Mouse (Mus musculus) hindbrain, embryonic 10.5 days (tissue): ENCODE measurements at regions not wholly inside any gene's neighbourhood (a gene's known extent, or its start where the extent isn't known, plus 50 kb on each side); places are given as distances from the start of the nearest gene placed in this dataset.

ENCODE experiments used
- DNase-seq: peaks from one replicate; pipeline ENCODE4 v3.0.0-alpha.2; 2017; ENCODE audit warnings: low spot score
- H3K27ac ChIP-seq: fragments of 300-500 bp; sonication (generic); 2 replicates; pipeline ENCODE4 v1.5.1; 2016; ENCODE audit warnings: mild to moderate bottlenecking, moderate library complexity
- H3K27me3 ChIP-seq: fragments of 300-500 bp; sonication (generic); 2 replicates; pipeline ENCODE4 v1.6.1; 2016; ENCODE audit warnings: mild to moderate bottlenecking; ENCODE audit not compliant: poor library complexity, insufficient read depth, severe bottlenecking
- H3K36me3 ChIP-seq: fragments of 300-500 bp; sonication (generic); 2 replicates; pipeline ENCODE4 v1.6.1; 2016; ENCODE audit warnings: mild to moderate bottlenecking, moderate library complexity
- H3K4me1 ChIP-seq: fragments of 300-500 bp; sonication (generic); replicated peaks from 2 replicates; pipeline ENCODE4 v1.6.1; 2016; ENCODE audit warnings: mild to moderate bottlenecking
- H3K4me3 ChIP-seq: fragments of 300-500 bp; sonication (generic); 2 replicates; pipeline ENCODE4 v1.5.1; 2016; ENCODE audit warnings: mild to moderate bottlenecking, moderate library complexity
- H3K9me3 ChIP-seq: fragments of 300-500 bp; sonication (generic); 2 replicates; pipeline ENCODE4 v1.6.1; 2016; ENCODE audit warnings: mild to moderate bottlenecking, moderate library complexity
- WGBS: fragments of 180-500 bp; shearing (Covaris S2); methylation state at CpG from one replicate; pipeline ENCODE4 v1.1.7; 2016; 5-methylcytosine and 5-hydroxymethylcytosine counted together

DNA sequence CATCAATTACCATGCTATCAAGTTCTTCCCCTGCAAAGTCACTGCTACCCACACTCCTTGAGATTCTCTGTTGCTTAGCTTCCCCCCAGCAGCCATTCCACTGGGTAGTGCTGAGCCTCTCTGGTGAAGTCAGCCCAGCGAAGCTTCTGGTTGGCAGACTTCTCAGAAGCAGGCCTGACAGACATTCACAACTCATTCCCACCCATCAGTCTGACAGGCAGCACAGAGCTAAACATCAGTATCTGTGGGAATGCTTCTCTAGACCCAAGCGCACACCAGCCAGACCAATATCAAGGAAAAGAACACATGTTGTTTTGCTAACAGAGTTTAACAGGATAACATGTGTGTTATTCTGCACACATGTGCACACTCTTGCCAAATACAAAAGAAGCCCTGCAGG lies 101.1 kb upstream of the Ccdc122 start:
- DNase-seq = no peak
- Histone ChIP-seq H3K36me3 (no peaks in the 10 kb centered on the region), H3K9me3 (no peaks in the 10 kb centered on the region), H3K4me3 (no peak overlapping the region), H3K4me1 (peaks cover 12% of the 10 kb centered on the region; the same call in 1 of the 2 replicates), H3K27ac (no peak overlapping the region), H3K27me3 (no peaks in the 10 kb centered on the region)
- 74% methylated on average over 2 of the region's 2 CpGs for WGBS

DNA sequence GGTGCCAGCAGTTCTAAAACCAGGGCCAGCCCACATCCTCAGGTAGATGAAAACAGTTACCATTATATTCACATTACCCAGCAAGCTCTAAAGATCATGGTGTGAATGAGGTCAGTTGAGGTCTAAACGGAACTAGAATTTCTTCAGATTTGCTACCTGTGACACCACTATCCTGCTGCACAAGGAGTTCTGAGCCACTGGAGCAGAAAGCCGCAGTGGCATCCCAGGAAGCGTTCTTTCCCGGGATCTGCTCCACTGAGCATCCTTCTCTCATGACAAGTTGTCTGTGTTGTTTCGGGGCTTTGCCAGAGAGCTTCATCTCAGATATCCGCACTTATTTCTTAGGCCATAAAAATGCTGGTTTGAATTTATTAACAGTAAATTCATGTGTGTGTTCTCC lies 103.7 kb upstream of the Ccdc122 start:
- no peak overlapping the region for H3K27ac ChIP-seq
- H3K36me3 ChIP-seq = no peaks in the 10 kb centered on the region
- H3K4me1 ChIP-seq = peaks cover 12% of the 10 kb centered on the region; the same call in 1 of the 2 replicates
- H3K4me3 ChIP-seq = no peak overlapping the region
- no peak for DNase-seq
- H3K9me3 ChIP-seq = no peaks in the 10 kb centered on the region
- H3K27me3 ChIP-seq = no peaks in the 10 kb centered on the region
- WGBS = 74% methylated on average over 6 of the region's 6 CpGs

DNA sequence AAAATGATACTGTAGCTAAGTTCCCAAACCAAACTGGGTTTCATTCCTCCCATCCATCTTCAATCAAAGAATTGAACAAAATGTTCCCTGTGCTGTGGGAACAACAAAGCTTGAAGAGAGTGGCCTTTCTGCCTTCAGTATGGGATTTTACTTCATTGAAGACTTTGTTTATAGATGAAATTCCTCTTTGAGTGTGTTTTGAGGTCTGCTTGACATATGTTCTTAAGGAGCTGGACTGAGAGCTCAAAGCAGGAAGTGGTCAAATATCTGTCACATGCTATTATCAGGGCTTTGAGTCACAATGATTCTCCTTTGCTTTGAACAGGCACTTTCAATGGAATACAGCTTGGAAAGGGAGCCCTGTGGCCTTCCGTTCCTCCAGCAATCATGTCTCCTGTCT lies 105.2 kb upstream of the Ccdc122 start:
- Histone ChIP-seq H3K36me3 (no peaks in the 10 kb centered on the region), H3K4me3 (no peak overlapping the region), H3K27ac (no peak overlapping the region), H3K9me3 (no peaks in the 10 kb centered on the region), H3K4me1 (peaks cover 5% of the 10 kb centered on the region; the same call in 1 of the 2 replicates), H3K27me3 (no peaks in the 10 kb centered on the region)
- WGBS = 88% methylated on average over 1 of the region's 1 CpGs
- DNase-seq = no peak

DNA sequence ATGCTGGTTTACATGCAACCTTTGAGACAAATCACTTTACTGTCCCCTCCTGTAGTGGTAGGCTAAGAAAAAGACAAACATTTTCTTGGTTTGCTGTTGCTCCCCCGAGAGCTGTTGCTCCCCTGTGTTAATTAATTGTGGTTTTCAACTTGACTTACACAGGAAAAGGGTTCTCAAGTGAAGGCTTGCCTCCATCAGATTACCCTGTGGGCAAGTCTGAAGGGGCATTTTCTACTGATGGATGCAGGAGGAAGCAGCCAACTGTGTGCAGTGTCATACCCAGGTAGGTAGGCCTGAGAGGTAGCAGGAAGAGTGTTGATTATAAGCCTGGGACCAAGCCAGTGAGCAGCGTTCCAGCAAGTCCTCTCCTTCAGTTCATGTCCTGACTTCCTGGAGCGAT lies 107.0 kb upstream of the Ccdc122 start:
- no peak for DNase-seq
- H3K4me3 ChIP-seq = no peak overlapping the region
- H3K36me3 ChIP-seq = no peaks in the 10 kb centered on the region
- no peak overlapping the region for H3K27ac ChIP-seq
- 78% methylated on average over 3 of the region's 3 CpGs for WGBS
- H3K9me3 ChIP-seq = no peaks in the 10 kb centered on the region
- no peaks in the 10 kb centered on the region for H3K4me1 ChIP-seq
- H3K27me3 ChIP-seq = no peaks in the 10 kb centered on the region

DNA sequence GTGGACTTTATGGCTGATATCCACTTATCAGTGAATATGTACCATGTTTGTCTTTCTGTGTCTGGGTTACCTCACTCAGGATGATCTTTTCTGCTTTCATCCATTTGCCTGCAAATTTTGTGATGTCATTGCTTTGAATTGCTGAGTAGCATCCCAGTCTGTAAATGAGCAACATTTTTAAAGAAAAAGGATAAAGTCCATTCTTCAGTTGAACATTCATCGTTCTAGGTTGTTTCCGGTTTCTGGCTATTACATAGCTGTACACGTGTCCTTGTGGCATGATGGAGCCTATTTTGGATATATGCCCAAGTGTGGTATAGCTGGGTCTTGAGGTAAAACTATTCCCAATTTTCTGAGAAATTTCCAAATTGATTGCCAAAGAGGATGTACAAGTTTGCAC lies 107.9 kb upstream of the Ccdc122 start:
- WGBS = 95% methylated on average over 3 of the region's 3 CpGs
- H3K27me3 ChIP-seq = no peaks in the 10 kb centered on the region
- no peak overlapping the region for H3K27ac ChIP-seq
- no peak for DNase-seq
- no peaks in the 10 kb centered on the region for H3K36me3 ChIP-seq
- H3K4me1 ChIP-seq = no peaks in the 10 kb centered on the region
- no peak overlapping the region for H3K4me3 ChIP-seq
- H3K9me3 ChIP-seq = no peaks in the 10 kb centered on the region

DNA sequence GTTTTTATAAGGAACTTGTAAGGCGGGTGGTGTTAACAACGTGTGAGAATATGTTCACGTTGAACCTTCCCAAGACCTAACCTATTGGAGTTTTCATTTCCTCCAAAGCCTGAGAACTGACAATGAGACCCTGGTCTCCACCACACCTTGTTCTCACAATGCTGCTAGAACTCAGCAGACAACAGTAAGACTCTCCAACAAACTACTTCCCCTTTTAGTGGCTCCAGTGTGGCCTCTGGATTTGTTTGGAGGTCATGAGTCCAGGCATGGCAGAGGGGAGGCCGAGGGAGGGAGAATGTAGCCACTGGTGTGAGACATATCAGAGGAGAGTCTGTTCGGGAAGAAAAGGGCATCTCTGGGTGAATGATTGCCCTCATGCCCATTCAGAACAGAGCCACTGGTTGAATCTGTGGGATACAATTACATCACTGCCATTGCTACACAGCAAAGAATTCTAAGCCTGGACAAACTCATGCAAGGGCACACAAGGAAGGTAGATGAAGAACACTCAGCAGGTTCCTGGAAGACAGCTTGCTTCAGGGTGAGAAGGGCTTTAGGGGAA lies 109.2 kb upstream of the Ccdc122 start:
- Histone ChIP-seq H3K27me3 (no peaks in the 10 kb centered on the region), H3K4me1 (no peaks in the 10 kb centered on the region), H3K4me3 (no peak overlapping the region), H3K36me3 (no peaks in the 10 kb centered on the region), H3K27ac (no peak overlapping the region), H3K9me3 (no peaks in the 10 kb centered on the region)
- DNase-seq = no peak
- 81% methylated on average over 5 of the region's 5 CpGs for WGBS

DNA sequence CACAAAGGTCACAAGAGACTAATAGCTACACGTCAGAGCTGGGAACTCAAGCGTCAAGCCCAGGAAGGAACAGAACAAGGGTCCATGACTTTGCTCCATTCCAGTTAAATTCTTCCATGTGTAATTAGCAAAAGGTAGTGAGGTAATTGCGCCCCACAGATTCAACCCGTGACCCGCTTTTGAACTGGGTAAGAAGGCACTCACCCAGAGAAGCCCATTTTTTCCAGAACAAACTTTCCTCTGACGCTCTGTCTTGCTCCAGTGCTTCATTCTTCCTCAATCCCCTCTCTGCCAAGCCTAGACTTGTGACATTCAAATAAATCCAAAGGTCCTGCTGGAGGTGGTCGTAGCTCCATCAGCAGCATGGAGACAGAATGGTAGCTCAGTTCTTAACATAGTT lies 110.2 kb upstream of the Ccdc122 start:
- H3K27me3 ChIP-seq = no peaks in the 10 kb centered on the region
- H3K27ac ChIP-seq = no peak overlapping the region
- 88% methylated on average over 7 of the region's 7 CpGs for WGBS
- no peaks in the 10 kb centered on the region for H3K4me1 ChIP-seq
- no peak for DNase-seq
- H3K36me3 ChIP-seq = no peaks in the 10 kb centered on the region
- H3K9me3 ChIP-seq = no peaks in the 10 kb centered on the region
- no peak overlapping the region for H3K4me3 ChIP-seq

DNA sequence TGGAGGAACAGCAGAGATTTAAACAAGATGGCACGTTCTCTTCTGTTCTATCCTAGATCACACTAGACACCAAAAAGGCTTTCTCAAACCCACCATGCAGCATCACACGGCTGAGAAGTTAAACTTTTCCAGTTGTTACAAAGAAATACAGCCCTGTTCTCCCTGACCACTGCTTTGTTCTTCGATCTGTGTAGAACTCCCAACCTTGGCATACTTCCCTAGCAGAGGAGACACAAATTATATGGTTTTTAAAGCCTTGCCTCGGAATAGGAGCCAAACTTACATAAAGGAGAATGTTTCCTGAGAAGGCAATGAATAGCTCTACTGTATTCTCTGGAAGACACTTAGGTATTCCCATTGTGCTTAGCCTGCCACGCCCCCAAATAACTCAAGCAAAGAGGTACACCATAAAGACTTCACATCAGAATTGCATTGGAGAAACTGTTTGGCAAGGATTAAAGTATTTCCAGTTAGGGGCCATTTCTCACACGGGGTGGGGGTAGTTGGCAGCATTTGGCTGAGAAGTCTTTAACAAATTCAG lies 114.1 kb upstream of the Ccdc122 start:
- Histone ChIP-seq H3K27ac (no peak overlapping the region), H3K9me3 (no peaks in the 10 kb centered on the region), H3K36me3 (no peaks in the 10 kb centered on the region), H3K4me3 (no peak overlapping the region), H3K27me3 (no peaks in the 10 kb centered on the region), H3K4me1 (no peaks in the 10 kb centered on the region)
- WGBS = 82% methylated on average over 6 of the region's 6 CpGs
- no peak for DNase-seq

DNA sequence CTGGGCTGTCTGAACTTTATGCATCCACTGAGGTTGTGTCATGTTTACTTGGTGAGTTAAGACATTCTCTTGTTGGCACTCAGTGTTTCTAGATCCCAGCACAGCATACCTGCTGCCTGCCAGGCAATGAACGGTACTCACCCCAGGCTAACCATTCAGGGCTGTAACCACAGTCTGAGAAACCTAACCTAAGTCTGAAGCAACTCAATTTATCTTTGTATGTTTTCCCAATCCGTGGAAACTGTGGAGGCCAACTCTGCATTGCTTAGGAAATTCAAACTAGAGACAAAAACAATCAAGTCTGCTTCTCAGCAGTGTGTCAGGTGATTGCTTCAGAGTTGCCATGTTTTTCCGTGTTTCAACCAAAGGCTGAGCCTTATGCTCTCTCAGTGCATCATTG lies 118.5 kb upstream of the Ccdc122 start:
- DNase-seq = no peak
- Histone ChIP-seq H3K4me3 (no peak overlapping the region), H3K27me3 (no peaks in the 10 kb centered on the region), H3K27ac (no peak overlapping the region), H3K36me3 (no peaks in the 10 kb centered on the region), H3K4me1 (0 out of 2 replicates have a peak, but pooled peaks cover 4% of the 10 kb centered on the region), H3K9me3 (no peaks in the 10 kb centered on the region)
- 76% methylated on average over 3 of the region's 3 CpGs for WGBS

DNA sequence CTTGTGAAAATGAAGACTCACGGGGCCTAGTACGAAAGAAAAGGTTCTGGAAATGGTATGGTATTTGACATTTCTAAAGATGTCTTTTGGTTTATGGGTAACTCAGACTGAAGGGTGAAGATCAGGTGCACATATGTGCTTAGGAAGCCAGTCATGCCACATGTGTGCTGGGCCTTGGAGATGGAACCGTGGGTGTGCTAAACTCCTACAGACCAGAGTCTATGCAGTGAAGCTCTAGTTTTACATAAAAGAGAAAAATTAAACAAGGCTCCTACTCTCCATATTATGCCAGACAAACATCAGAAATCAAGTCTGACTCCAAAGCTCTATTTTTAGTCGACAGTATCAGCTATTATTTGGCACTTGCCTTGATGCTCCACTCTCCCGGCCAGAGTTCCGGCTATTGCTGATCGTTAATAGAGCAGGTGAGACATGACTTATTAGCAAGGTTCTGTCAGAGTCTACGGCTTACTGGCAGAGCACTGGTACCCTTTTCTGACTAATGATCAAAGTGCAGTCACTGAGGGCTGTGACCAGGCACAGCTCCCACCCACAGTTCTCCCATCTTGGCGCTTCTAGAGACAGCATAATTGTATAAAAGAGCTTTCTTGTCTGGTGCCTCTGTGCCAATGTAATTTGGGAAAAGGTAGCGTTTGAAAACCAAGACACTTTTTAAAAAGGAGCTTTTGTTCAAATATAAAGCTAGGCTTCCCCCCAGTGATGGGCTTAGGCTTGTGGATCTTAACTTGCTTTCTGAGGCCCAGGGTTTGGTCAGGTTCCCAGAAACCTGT lies 119.2 kb upstream of the Ccdc122 start:
- Histone ChIP-seq H3K9me3 (no peaks in the 10 kb centered on the region), H3K4me1 (peaks cover 11% of the 10 kb centered on the region), H3K4me3 (no peak overlapping the region), H3K36me3 (no peaks in the 10 kb centered on the region), H3K27ac (no peak overlapping the region), H3K27me3 (no peaks in the 10 kb centered on the region)
- 90% methylated on average over 10 of the region's 10 CpGs for WGBS
- no peak for DNase-seq

DNA sequence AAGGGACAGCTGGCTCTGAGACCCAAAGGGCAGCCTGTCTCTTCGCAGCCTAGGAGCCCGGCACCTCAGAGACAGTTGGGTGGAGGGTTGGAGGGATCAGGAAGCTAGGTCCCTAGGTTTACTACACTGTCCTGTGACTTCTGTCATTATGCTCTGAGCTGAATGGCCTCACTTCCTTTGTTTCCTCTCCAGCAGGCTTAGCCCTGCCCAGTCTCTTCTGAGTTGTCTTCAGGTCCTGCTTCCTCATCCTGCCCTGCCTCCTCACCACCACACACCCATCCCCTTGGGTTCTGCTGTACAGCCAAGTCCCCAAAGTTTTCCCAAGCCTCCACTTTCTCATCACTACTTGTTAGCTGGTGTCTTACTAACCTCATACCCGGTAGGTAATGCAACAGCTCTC lies 122.7 kb upstream of the Ccdc122 start:
- peaks cover 18% of the 10 kb centered on the region for H3K4me1 ChIP-seq
- DNase-seq = no peak
- no peak overlapping the region for H3K4me3 ChIP-seq
- no peaks in the 10 kb centered on the region for H3K9me3 ChIP-seq
- H3K36me3 ChIP-seq = no peaks in the 10 kb centered on the region
- H3K27me3 ChIP-seq = no peaks in the 10 kb centered on the region
- H3K27ac ChIP-seq = no peak overlapping the region
- 90% methylated on average over 3 of the region's 3 CpGs for WGBS

DNA sequence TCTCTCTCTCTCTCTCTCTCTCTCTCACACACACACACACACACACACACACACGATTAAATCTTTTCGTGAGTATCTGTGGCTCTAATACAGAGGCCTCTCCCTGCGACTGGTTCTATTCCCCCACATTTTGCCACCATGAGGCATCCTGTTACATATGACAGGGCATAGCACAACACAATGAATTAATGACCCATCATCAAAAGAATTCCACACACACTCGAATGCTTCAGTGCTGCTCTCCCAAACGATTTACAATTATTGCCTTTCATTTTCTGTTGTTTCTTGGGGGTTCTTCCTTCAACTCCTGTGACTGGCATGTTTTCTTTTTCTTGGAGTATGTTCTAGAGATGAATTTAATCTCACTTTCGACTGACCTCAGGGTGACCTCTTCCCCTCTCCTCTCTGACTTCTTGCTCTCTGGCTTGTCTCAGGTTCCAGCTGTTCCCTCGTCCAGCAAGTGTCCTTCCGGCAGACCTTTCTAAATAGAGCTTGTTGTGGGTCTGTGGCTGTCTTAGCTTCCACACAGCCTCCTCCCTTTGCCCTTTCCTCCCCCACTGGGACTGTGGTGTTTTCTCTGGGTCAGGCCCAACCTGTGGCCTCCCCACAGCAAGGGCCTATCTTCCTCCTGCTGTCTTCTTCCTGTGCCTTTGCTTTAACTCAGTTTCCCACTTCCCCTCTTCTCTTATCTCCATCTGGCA lies 124.1 kb upstream of the Ccdc122 start:
- DNase-seq = peak; percentile 20
- WGBS = 35% methylated on average over 8 of the region's 8 CpGs
- H3K27ac ChIP-seq = peak overlapping the region; percentile 31

DNA sequence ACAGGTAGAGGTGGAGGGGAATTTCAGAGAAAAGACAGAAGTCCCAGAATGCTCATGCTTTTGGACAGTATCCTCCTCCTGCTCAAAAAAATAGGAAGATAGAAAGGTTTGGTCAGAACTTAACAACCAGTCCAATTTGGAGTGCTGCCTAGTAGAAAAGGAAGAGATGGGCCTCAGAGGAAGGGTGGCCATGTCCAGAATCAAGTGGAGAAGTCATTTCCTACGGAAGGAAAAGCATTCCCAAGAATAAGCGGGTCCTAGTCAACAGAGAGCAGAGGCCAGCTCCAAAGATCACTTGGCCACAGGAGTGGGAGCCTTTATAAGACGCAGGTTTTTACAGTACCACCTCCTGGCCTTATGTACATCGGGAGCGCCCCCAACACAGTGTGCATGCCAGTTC lies 125.3 kb upstream of the Ccdc122 start:
- Histone ChIP-seq H3K36me3 (no peaks in the 10 kb centered on the region), H3K4me1 (peaks cover 21% of the 10 kb centered on the region), H3K27ac (no peak overlapping the region), H3K27me3 (no peaks in the 10 kb centered on the region), H3K9me3 (no peaks in the 10 kb centered on the region), H3K4me3 (no peak overlapping the region)
- WGBS = 90% methylated on average over 5 of the region's 5 CpGs
- no peak for DNase-seq

More for the DNA sequence above, 124.1 kb upstream of the Ccdc122 start:
- Histone ChIP-seq H3K4me1 (peaks cover 21% of the 10 kb centered on the region), H3K36me3 (no peaks in the 10 kb centered on the region), H3K27me3 (no peaks in the 10 kb centered on the region), H3K9me3 (no peaks in the 10 kb centered on the region), H3K4me3 (no peak overlapping the region)
